Mouse (Mus musculus) limb, embryonic 13.5 days (tissue): ENCODE data around the gene Gtpbp1. TPM values are rescaled to one million over a fixed set of nuclear protein-coding genes. Genes with fewer than 3 reads are reported as not detected.

ENCODE experiments used
- ATAC-seq: fragments of 200-750 bp; cut with Nextera tagmentation; 2 replicates; pipeline ENCODE4 v1.8.0; 2017; ENCODE audit warnings: low read depth, moderate number of reproducible peaks, moderate TSS enrichment; ENCODE audit not compliant: low FRiP score
- H3K27ac ChIP-seq: fragments of 300-500 bp; sonication (generic); 2 replicates; pipeline ENCODE4 v1.5.1; 2015; ENCODE audit warnings: inconsistent platforms, mild to moderate bottlenecking, moderate library complexity
- H3K27me3 ChIP-seq: fragments of 300-500 bp; sonication (generic); 2 replicates; pipeline ENCODE4 v1.6.1; 2015; ENCODE audit warnings: mild to moderate bottlenecking, inconsistent platforms
- H3K36me3 ChIP-seq: fragments of 300-500 bp; sonication (generic); 2 replicates; pipeline ENCODE4 v1.6.1; 2015; ENCODE audit warnings: inconsistent platforms, mild to moderate bottlenecking, moderate library complexity
- H3K4me1 ChIP-seq: fragments of 300-500 bp; sonication (generic); 2 replicates; pipeline ENCODE4 v1.6.1; 2015; ENCODE audit warnings: inconsistent platforms
- H3K4me2 ChIP-seq: fragments of 300-500 bp; sonication (generic); replicated peaks from 2 replicates; pipeline ENCODE4 v1.6.1; 2015; ENCODE audit warnings: inconsistent platforms, mild to moderate bottlenecking, moderate library complexity
- H3K4me3 ChIP-seq: fragments of 300-500 bp; sonication (generic); 2 replicates; pipeline ENCODE4 v1.5.1; 2015; ENCODE audit warnings: moderate library complexity, mild to moderate bottlenecking, inconsistent platforms
- H3K9ac ChIP-seq: fragments of 300-500 bp; sonication (generic); 2 replicates; pipeline ENCODE4 v1.6.1; 2015; ENCODE audit warnings: mild to moderate bottlenecking, inconsistent platforms
- H3K9me3 ChIP-seq: fragments of 300-500 bp; sonication (generic); 2 replicates; pipeline ENCODE4 v1.6.1; 2016; ENCODE audit warnings: inconsistent platforms
- WGBS: fragments of 180-500 bp; shearing (Covaris S2); methylation state at CpG from one replicate; pipeline ENCODE4 v1.1.7; 2015; 5-methylcytosine and 5-hydroxymethylcytosine counted together
- polyA plus RNA-seq: library from polyadenylated mRNA; unstranded; fragments of >200 nt; fragmentation: Nextera tagmentation; extraction: Ambion mirVana; gene quantifications from 2 replicates; pipeline ENCODE4 v1.2.1, GENCODE M21; 2015

The Gtpbp1 gene
- polyA plus RNA-seq, 1 experiment from 2014 or later, result 40.8 TPM

DNA sequence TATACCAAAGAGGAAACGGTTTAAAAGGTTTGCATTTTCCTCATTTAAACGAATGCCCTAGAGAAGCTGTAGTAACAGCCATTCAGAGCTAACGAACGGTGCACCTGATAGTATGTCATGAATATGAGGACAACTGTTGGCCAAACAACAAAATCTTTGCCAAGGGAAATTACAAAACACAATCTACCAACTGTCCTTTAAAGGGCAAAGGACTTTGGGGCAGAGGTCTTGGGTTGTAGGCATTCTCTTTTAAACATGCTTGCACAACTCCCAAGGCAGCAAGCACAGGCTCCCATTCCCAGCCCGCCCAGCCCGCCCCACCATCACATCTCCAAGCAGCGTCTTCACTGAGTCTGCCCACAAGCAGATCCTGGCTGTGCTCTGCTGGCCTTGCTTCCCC is 40.9 kb downstream of the Gtpbp1 start:
- Histone ChIP-seq H3K4me2 (no peak overlapping the region), H3K4me3 (no peak overlapping the region), H3K27ac (no peak overlapping the region), H3K9ac (no peak overlapping the region), H3K9me3 (no peaks in the 10 kb centered on the region), H3K4me1 (no peaks in the 10 kb centered on the region), H3K36me3 (peaks cover 91% of the 10 kb centered on the region), H3K27me3 (no peaks in the 10 kb centered on the region)
- WGBS, result 86% methylated on average over 7 of the region's 7 CpGs
- ATAC-seq, result no peak

DNA sequence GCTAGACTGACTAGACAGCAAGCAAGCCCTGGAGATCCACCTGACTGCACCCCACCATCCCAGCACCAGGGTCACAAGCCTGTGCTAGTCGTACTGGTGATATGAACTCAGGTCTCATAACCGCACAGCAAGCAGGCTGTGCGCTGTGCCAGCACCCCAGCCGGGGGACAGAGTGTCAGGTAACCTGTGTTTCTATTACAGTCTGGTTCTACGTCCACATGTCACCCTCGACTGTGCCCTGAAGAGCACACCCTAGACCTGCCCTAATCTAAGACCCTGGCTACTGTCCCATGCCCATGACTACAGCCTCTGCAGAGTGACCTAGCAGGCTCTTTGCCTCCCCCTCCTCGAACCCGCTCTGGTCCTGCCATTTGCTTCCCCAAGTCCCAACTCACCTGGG is 42.5 kb downstream of the Gtpbp1 start:
- no peaks in the 10 kb centered on the region for H3K9me3 ChIP-seq
- no peaks in the 10 kb centered on the region for H3K27me3 ChIP-seq
- no peak overlapping the region for H3K4me3 ChIP-seq
- H3K27ac ChIP-seq, result no peak overlapping the region
- peaks cover 91% of the 10 kb centered on the region for H3K36me3 ChIP-seq
- 93% methylated on average over 8 of the region's 8 CpGs for WGBS
- no peak for ATAC-seq
- H3K9ac ChIP-seq, result no peak overlapping the region
- H3K4me1 ChIP-seq, result no peaks in the 10 kb centered on the region
- no peak overlapping the region for H3K4me2 ChIP-seq

DNA sequence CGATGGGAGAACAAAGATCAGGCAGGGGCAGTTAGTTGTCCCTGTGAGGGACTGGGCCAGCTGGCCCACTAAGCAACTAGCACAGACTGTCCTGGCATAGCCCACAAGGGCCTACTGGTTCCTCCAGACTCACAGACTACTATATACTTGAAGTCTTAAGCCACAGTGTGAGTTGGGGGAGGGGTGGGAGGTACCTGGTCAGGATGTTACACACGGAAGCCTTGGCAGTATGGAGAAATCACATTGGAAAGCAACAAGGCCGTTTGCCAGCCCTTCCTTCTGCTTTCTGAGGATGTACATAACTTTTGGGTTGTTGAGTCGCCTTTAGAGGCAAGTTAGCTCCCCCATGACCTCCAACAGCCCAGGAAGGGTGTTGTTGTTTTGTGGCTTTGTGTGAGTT is 43.0 kb downstream of the Gtpbp1 start:
- Histone ChIP-seq H3K4me1 (0 out of 2 replicates have a peak, but pooled peaks cover 1% of the 10 kb centered on the region), H3K27me3 (no peaks in the 10 kb centered on the region), H3K9ac (no peak overlapping the region), H3K27ac (no peak overlapping the region), H3K4me2 (no peak overlapping the region), H3K9me3 (no peaks in the 10 kb centered on the region), H3K36me3 (peaks cover 91% of the 10 kb centered on the region), H3K4me3 (no peak overlapping the region)
- no peak for ATAC-seq
- WGBS, result 70% methylated on average over 4 of the region's 4 CpGs

- 87% methylated on average over 8 of the region's 8 CpGs for WGBS
- no peak for ATAC-seq
- Histone ChIP-seq H3K4me1 (peaks cover 7% of the 10 kb centered on the region), H3K9me3 (no peaks in the 10 kb centered on the region), H3K36me3 (peaks cover 91% of the 10 kb centered on the region), H3K27me3 (no peaks in the 10 kb centered on the region), H3K9ac (no peak overlapping the region), H3K27ac (no peak overlapping the region), H3K4me2 (no peak overlapping the region), H3K4me3 (no peak overlapping the region)
Observed at GRCm38 (mm10) chr15:79734311-79734710, 43.7 kb downstream of the Gtpbp1 start.

GRCm38 (mm10) chr15:79740739-79741138 is 50.1 kb downstream of the Gtpbp1 start:
- Histone ChIP-seq H3K9me3 (no peaks in the 10 kb centered on the region), H3K36me3 (peaks cover 39% of the 10 kb centered on the region), H3K27me3 (no peaks in the 10 kb centered on the region), H3K4me1 (peaks cover 50% of the 10 kb centered on the region), H3K27ac (no peak overlapping the region), H3K4me3 (peak overlapping the region; percentile 94), H3K4me2 (peak overlapping the region; percentile 86), H3K9ac (peak overlapping the region; percentile 91; the same call in 1 of the 2 replicates)
- no peak for ATAC-seq
- 75% methylated on average over 3 of the region's 3 CpGs for WGBS

DNA sequence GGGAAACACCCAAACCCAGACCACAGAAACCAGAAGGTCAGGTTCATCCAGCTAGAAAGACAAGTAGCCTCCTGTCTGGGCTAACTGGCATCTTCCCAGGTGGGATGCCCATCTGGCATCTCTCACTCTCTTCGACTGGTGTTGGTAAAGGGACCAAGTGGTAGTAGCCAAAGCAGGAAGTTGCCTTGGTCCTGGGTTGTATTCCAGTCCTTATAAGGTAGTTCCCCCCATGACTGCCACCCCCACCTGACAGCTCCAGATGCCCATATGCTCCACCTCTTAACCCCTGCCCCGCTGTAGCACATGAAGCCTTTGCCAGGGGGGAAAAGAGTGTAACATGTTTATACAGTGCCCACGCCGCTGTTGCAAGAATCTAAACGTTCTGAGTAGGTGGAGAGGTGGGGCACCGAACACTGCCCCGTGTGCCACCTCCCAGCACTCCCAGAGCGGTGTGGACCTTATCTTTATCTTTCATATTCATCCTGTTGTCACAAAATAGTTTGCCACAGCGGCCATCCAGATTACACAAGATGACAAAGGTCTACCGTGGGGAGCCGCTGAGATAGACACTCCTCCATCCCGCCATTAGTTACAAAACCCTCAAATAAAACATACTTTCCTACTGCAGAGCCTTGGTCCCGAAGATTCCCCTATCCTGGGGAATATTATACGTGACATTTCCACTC is 50.7 kb downstream of the Gtpbp1 start:
- no peak overlapping the region for H3K27ac ChIP-seq
- H3K27me3 ChIP-seq, result no peaks in the 10 kb centered on the region
- H3K4me2 ChIP-seq, result peak overlapping the region; percentile 86
- ATAC-seq, result no peak
- no peaks in the 10 kb centered on the region for H3K9me3 ChIP-seq
- peak overlapping the region; percentile 91 for H3K9ac ChIP-seq
- H3K4me3 ChIP-seq, result peak overlapping the region; percentile 94
- WGBS, result 28% methylated on average over 14 of the region's 14 CpGs
- H3K36me3 ChIP-seq, result peaks cover 35% of the 10 kb centered on the region
- H3K4me1 ChIP-seq, result peaks cover 51% of the 10 kb centered on the region

DNA sequence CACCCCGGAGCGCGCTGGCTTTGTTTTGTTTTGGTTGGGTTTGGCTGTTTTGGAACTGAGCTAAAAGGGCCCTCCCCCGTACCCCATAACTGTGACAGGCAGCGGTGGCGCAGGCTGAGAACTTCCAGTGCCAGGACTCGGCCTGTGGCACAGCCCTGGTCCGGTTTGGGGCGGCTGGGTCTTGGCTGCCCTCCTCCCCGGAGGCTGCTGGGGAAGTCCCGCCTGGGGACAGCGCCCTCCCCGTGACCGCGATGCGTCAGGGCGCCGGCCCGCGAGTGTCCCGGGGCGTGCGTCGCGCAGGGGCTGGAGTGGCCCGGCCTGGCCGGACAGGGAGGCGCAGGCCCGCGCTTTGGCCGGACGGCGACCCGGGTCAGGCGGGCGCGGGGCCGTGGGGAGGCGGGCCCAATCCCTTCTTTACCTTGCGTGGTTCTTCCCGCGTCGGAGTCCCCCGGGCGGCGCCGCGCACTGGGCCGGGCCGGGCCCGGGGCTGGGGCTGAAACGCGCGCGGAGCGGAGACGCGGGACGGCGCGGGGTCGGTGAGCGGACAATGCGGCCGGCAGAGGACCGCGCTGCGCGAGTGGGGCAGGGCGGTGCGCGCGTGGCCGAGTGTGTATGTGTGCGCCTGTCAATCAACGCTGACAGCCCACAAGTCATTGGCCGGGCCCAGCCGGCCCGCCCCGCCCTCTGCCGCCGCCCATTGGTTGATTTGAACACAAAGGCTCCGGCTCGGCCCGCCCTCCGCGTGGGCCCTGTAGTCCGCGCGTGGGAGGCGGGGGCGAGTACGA is 51.5 kb downstream of the Gtpbp1 start, which contains the start of gene Sun2:
Sun2 (minus strand) TSS at position 616 of the 785 bp plus-strand sequence.
- WGBS, result under 1% methylated on average over 68 of the region's 93 CpGs

GRCm38 (mm10) chr15:79742706-79743023 is 52.0 kb downstream of the Gtpbp1 start:
- no peaks in the 10 kb centered on the region for H3K9me3 ChIP-seq
- H3K4me1 ChIP-seq, result peaks cover 51% of the 10 kb centered on the region
- peak overlapping the region; percentile 91 for H3K9ac ChIP-seq
- H3K36me3 ChIP-seq, result peaks cover 22% of the 10 kb centered on the region
- H3K27ac ChIP-seq, result no peak overlapping the region
- under 1% methylated on average over 23 of the region's 23 CpGs for WGBS
- no peaks in the 10 kb centered on the region for H3K27me3 ChIP-seq
- ATAC-seq, result no peak
- peak overlapping the region; percentile 86 for H3K4me2 ChIP-seq
- peak overlapping the region; percentile 94 for H3K4me3 ChIP-seq

More for the DNA sequence above, 51.5 kb downstream of the Gtpbp1 start, which contains the start of gene Sun2:
- Histone ChIP-seq H3K9ac (peak within 1 kb of the TSS; percentile 91), H3K27me3 (no peaks in the 10 kb centered on the region), H3K4me2 (peak within 1 kb of the TSS; percentile 86), H3K4me1 (peaks cover 51% of the 10 kb centered on the region), H3K27ac (no peak within 1 kb of the TSS), H3K9me3 (no peaks in the 10 kb centered on the region), H3K36me3 (peaks cover 27% of the 10 kb centered on the region), H3K4me3 (peak within 1 kb of the TSS; percentile 94)
- ATAC-seq, result peak; percentile 92

- Histone ChIP-seq H3K4me1 (peaks cover 47% of the 10 kb centered on the region), H3K27ac (no peak overlapping the region), H3K4me2 (no peak overlapping the region), H3K4me3 (no peak overlapping the region), H3K9ac (no peak overlapping the region), H3K9me3 (no peaks in the 10 kb centered on the region), H3K27me3 (no peaks in the 10 kb centered on the region), H3K36me3 (peaks cover 8% of the 10 kb centered on the region)
- ATAC-seq, result no peak
- WGBS, result 94% methylated on average over 11 of the region's 11 CpGs
Observed at GRCm38 (mm10) chr15:79744001-79744400, 53.4 kb downstream of the Gtpbp1 start.

DNA sequence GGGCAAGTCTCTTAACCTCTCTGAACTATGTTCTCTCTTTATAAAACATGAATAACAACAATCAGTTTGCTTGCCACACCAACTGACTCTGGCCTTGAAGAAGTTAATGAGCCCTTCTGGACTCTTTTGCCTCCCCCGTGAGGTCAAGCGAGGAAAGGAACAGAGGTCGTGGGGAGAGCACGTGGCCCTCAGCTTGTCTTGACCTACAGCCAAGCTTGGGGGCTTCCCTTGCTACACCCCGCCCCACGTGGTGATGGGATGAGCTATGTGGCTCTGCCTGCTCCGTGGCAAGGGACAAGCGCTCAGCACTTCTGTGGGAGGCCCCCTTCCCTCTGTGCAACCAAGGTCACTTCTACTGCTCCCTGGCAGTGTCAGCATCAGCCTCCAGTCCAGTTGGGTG is 54.1 kb downstream of the Gtpbp1 start:
- Histone ChIP-seq H3K27me3 (no peaks in the 10 kb centered on the region), H3K4me1 (peaks cover 39% of the 10 kb centered on the region), H3K27ac (no peak overlapping the region), H3K36me3 (peaks cover under 1% of the 10 kb centered on the region), H3K4me3 (no peak overlapping the region), H3K4me2 (peak overlapping the region; percentile 11; the same call in 1 of the 2 replicates), H3K9me3 (no peaks in the 10 kb centered on the region), H3K9ac (no peak overlapping the region)
- 75% methylated on average over 8 of the region's 8 CpGs for WGBS
- no peak for ATAC-seq

DNA sequence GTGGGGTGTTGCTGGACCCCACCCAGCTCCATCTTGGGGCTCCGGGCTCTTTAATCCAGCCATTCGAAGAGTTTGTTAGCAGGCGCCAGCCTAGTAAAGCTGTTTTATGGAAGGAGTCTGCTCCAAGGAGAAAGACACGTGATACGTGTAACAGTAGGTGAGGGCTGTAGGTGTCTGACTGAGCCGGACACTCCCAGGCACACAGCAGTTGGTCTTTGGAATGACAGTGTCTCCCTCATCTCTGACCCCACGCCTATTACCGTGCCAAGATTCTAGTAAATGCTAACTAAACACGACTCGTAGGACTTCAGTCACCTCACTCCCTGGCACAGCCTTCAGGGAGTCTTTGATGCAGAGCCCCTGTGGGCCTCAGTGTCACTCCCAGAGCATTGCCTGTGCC is 54.7 kb downstream of the Gtpbp1 start:
- Histone ChIP-seq H3K9me3 (no peaks in the 10 kb centered on the region), H3K4me2 (peak overlapping the region; percentile 11; the same call in 1 of the 2 replicates), H3K9ac (no peak overlapping the region)

DNA sequence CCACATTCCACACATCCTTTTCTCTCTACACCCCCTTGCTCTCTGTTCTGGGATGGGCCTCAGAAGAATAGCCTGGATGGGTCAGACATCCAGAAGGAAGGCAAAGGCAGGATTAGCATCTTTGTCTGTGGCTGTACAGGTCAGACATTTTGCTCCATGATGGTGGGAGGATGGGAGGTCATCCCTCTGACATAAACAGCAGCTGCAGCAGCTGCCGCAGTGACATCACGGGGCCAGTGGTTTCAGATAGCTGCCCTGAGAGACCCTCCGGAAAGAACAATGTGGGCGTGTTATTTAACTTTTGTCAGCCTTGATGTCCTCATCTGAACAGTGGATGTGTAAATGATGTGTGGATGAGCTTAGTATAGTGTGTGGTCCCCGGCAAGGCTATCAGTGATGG is 55.2 kb downstream of the Gtpbp1 start:
- no peak for ATAC-seq
- 88% methylated on average over 5 of the region's 5 CpGs for WGBS

More for the DNA sequence above, 54.7 kb downstream of the Gtpbp1 start:
- Histone ChIP-seq H3K36me3 (no peaks in the 10 kb centered on the region), H3K4me3 (no peak overlapping the region), H3K27me3 (no peaks in the 10 kb centered on the region), H3K27ac (no peak overlapping the region; the same call in 1 of the 2 replicates), H3K4me1 (peaks cover 34% of the 10 kb centered on the region)
- ATAC-seq, result no peak
- 58% methylated on average over 10 of the region's 10 CpGs for WGBS

More for the DNA sequence above, 55.2 kb downstream of the Gtpbp1 start:
- no peak overlapping the region for H3K27ac ChIP-seq
- H3K9me3 ChIP-seq, result no peaks in the 10 kb centered on the region
- peaks cover 28% of the 10 kb centered on the region for H3K4me1 ChIP-seq
- H3K9ac ChIP-seq, result no peak overlapping the region
- H3K27me3 ChIP-seq, result no peaks in the 10 kb centered on the region
- no peak overlapping the region for H3K4me3 ChIP-seq
- H3K36me3 ChIP-seq, result no peaks in the 10 kb centered on the region
- H3K4me2 ChIP-seq, result no peak overlapping the region
